Mouse (Mus musculus) liver, embryonic 14.5 days (tissue): ENCODE measurements around the gene Lamb1. TPM values are rescaled to one million over a fixed set of nuclear protein-coding genes. Genes with fewer than 3 reads are reported as not detected.

ENCODE experiments used
- ATAC-seq: fragments of 200-750 bp; cut with Nextera tagmentation; 2 replicates; pipeline ENCODE4 v1.8.0; 2017; ENCODE audit warnings: moderate number of reproducible peaks, mild to moderate bottlenecking, moderate library complexity; ENCODE audit not compliant: insufficient read depth
- DNase-seq, 3 experiments: peaks; one replicate each; pipeline ENCODE4 v3.0.0-alpha.2; 2012 to 2013; ENCODE audit warnings: low read depth in 3 of 3, low spot score in 3 of 3
- H3K27ac ChIP-seq: fragments of 300-500 bp; sonication (generic); 2 replicates; pipeline ENCODE4 v1.5.1; 2014; ENCODE audit warnings: moderate library complexity, mild to moderate bottlenecking, control low read depth, inconsistent platforms
- H3K27me3 ChIP-seq: fragments of 300-500 bp; sonication (generic); 2 replicates; pipeline ENCODE4 v1.6.1; 2014; ENCODE audit warnings: mild to moderate bottlenecking, low read length, moderate library complexity; ENCODE audit not compliant: control insufficient read depth, insufficient read depth
- H3K36me3 ChIP-seq: fragments of 300-500 bp; sonication (generic); replicated peaks from 2 replicates; pipeline ENCODE4 v1.6.1; 2014; ENCODE audit warnings: low read depth; ENCODE audit not compliant: control insufficient read depth, insufficient read depth
- H3K4me1 ChIP-seq, 2 experiments: fragments of 200-500 bp in 1 of 2; fragments of 300-500 bp in 1 of 2; sonication (generic) in 1 of 2; replicated peaks; 2 replicates each; pipeline ENCODE4 v1.6.1; 2012 to 2014; ENCODE audit warnings: antibody characterized with exemption in 1 of 2, inconsistent platforms in 1 of 2, low read length in 1 of 2; ENCODE audit not compliant: control insufficient read depth in 2 of 2, insufficient read depth in 2 of 2
- H3K4me2 ChIP-seq: fragments of 300-500 bp; sonication (generic); 2 replicates; pipeline ENCODE4 v1.6.1; 2014; ENCODE audit warnings: low read depth, mild to moderate bottlenecking, control low read depth, moderate library complexity
- H3K4me3 ChIP-seq, 2 experiments: fragments of 200-500 bp in 1 of 2; fragments of 300-500 bp in 1 of 2; sonication (generic) in 1 of 2; 2 replicates each; pipeline ENCODE4 v1.5.1; 2012 to 2014; ENCODE audit warnings: low read depth in 2 of 2, low read length in 2 of 2, mild to moderate bottlenecking in 2 of 2, control low read depth in 1 of 2, inconsistent platforms in 1 of 2, moderate library complexity in 1 of 2; ENCODE audit not compliant: insufficient read depth in 1 of 2
- H3K9ac ChIP-seq: fragments of 300-500 bp; sonication (generic); replicated peaks from 2 replicates; pipeline ENCODE4 v1.6.1; 2014; ENCODE audit warnings: mild to moderate bottlenecking, control low read depth, moderate library complexity
- H3K9me3 ChIP-seq: fragments of 300-500 bp; sonication (generic); 2 replicates; pipeline ENCODE4 v1.6.1; 2016; ENCODE audit warnings: low read length, mixed read lengths; ENCODE audit not compliant: control insufficient read depth
- CTCF ChIP-seq: IDR thresholded peaks from 2 replicates; pipeline ENCODE4 v1.5.1; 2016; ENCODE audit warnings: antibody characterized with exemption, low read depth, control low read depth
- EP300 ChIP-seq: IDR thresholded peaks from 2 replicates; pipeline ENCODE4 v1.6.1; 2016; ENCODE audit warnings: antibody characterized with exemption, low read depth
- WGBS: fragments of 180-500 bp; shearing (Covaris S2); extraction: QIAGEN DNeasy Blood & Tissue Kit; methylation state at CpG from one replicate; pipeline ENCODE4 v1.1.7; 2014; ENCODE audit not compliant: insufficient replicate concordance; 5-methylcytosine and 5-hydroxymethylcytosine counted together
- polyA plus RNA-seq, 2 experiments: library from polyadenylated mRNA; depleted of rRNA in 1 of 2; stranded (reverse) in 1 of 2; unstranded in 1 of 2; fragments of >200 nt; fragmentation: Nextera tagmentation in 1 of 2; extraction: Ambion mirVana in 1 of 2; gene quantifications; 2 replicates each; pipeline versions ENCODE4 v1.2.1 to v1.2.3; 2012 to 2014

Lamb1 gene
- polyA plus RNA-seq, 2 experiments: 1.9 to 2.6 TPM

DNA sequence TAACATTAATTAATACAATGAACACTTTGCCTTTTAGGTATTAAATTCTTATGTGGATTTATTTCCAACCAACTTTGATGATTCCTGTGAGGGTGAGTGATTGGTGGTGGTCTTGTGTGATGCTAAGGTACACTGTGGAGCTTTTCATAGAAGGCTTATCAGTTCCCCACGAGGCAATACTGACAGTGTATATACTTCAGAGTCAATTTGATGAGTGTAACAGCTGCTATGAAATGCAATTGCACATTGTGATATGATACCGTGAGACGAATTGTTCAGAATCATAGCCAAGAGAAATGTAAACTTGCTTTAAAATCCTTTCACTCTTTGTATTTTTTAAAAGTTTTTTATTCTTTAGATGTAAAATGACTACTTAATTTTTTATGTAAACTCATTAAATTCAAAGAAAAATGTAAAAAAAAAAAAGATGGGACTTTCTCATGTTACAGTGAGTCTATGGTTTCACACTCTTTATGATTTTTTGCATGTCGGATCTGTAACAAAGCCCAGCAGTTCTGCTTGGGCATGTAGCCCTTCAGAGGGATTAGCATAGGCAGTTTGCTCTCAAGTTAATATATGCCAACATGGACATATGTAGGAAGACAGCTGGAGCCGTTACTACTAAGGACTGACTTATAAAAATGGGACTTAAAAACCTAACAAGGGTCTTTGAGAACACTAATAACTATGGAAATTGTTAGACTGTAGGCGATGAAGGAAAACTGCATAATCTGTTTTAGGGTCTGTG is 23.3 kb upstream of the Lamb1 start:
- 61% methylated on average over 6 of the region's 6 CpGs for WGBS
- Histone ChIP-seq H3K4me1 (no peaks in the 10 kb centered on the region), H3K9me3 (no peaks in the 10 kb centered on the region), H3K27me3 (no peaks in the 10 kb centered on the region), H3K36me3 (no peaks in the 10 kb centered on the region), H3K27ac (no peak overlapping the region), H3K4me3 (no peak overlapping the region), H3K4me2 (no peak overlapping the region), H3K9ac (no peak overlapping the region)
- no peak for TF ChIP-seq CTCF
- TF ChIP-seq EP300: no peak
- no peak for ATAC-seq
- DNase-seq: no peak

DNA sequence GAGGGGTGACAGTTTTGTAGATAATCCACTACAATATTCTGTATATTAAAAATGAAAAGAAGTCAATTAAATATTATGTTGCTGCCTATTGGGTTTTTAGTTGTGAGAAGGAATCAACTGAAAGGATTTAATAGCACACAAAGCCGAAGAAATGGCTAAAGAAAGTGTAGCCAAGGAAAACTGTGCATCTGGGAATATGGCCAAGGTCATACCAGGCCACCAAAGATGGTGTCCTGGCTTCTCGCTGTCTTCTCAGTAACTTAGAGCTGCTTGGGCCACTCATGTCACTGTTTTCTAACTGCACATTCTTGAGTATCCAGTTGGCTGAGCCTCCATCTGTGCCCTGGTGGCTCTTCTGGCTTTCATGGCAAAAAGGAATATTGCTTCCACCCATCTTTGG is 21.0 kb upstream of the Lamb1 start:
- H3K27me3 ChIP-seq: no peaks in the 10 kb centered on the region
- H3K9ac ChIP-seq: no peak overlapping the region
- H3K4me1 ChIP-seq: no peaks in the 10 kb centered on the region
- H3K4me2 ChIP-seq: no peak overlapping the region
- TF ChIP-seq CTCF (no peak), EP300 (no peak)
- H3K4me3 ChIP-seq: no peak overlapping the region
- 53% methylated on average over 2 of the region's 2 CpGs for WGBS
- H3K36me3 ChIP-seq: no peaks in the 10 kb centered on the region
- DNase-seq (no peak), ATAC-seq (no peak)
- no peak overlapping the region for H3K27ac ChIP-seq
- H3K9me3 ChIP-seq: no peaks in the 10 kb centered on the region

DNA sequence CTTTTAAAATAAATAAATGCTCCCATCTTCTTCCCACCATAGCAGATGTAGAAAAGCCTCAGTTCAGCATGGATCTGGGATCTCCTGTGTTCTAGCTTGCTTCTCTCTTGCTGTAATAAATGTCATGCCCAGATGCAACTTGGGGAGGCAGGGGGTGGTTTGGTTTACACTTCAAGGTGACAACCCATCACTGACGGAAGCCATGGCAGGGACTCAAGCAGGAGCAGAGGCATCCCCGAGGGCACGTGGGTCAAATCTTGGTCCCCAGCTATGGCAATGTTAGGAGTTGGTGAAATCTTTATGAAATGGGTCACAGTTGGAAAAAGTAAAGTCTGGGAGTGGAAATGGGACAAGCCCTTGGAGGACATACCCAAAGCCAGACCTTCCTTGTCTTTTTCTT is 20.3 kb upstream of the Lamb1 start:
- DNase-seq: no peak
- Histone ChIP-seq H3K27me3 (no peaks in the 10 kb centered on the region), H3K4me3 (no peak overlapping the region), H3K4me2 (no peak overlapping the region), H3K4me1 (no peaks in the 10 kb centered on the region), H3K9me3 (no peaks in the 10 kb centered on the region), H3K36me3 (no peaks in the 10 kb centered on the region), H3K9ac (no peak overlapping the region), H3K27ac (no peak overlapping the region)
- TF ChIP-seq CTCF: no peak
- no peak for TF ChIP-seq EP300
- no peak for ATAC-seq
- 69% methylated on average over 3 of the region's 3 CpGs for WGBS

DNA sequence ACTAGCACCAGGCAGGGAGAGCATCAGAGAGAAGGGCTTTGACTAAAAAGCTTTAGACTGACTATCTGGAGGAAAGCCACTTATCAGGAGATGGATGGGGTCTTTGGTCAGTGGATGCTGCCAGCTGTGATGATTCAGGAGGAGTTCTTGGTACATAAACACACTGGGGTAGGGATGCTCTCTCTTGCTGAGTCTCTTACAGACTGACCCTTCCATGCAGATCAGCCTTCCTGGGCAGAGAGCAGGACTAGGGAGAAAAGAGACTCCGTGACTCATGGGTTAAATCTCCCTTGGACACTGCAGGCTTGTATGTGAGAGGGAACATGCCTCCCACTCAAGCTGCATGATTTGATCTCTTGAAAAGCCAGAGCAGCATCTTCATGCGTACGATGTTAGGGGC is 18.9 kb upstream of the Lamb1 start:
- 54% methylated on average over 3 of the region's 3 CpGs for WGBS
- Histone ChIP-seq H3K4me1 (no peaks in the 10 kb centered on the region), H3K9me3 (no peaks in the 10 kb centered on the region), H3K9ac (no peak overlapping the region), H3K27me3 (no peaks in the 10 kb centered on the region), H3K36me3 (no peaks in the 10 kb centered on the region), H3K27ac (no peak overlapping the region), H3K4me3 (no peak overlapping the region), H3K4me2 (no peak overlapping the region)
- TF ChIP-seq CTCF (no peak), EP300 (no peak)
- DNase-seq (no peak), ATAC-seq (no peak)

DNA sequence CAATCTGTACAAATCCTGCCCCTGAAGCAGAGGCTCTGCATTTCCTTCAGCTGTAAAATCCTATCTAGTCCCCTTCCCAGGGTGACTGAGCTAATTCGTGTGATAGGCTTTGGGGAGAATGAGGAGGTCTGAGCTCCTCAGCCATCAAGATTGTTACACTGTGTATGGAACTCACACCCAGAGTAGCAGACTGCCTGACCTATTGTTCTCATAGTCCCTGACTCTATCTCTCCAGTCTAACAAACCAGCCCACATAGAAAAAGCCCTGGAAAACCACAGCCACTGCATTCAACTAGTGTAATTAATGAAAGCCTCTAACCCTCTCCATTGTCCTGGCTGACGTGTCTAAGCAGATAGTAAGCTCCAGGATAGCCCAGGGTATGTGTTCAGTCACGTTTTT is 18.4 kb upstream of the Lamb1 start:
- no peak for TF ChIP-seq EP300
- no peak for TF ChIP-seq CTCF
- H3K4me1 ChIP-seq: no peaks in the 10 kb centered on the region
- H3K27ac ChIP-seq: no peak overlapping the region
- H3K4me3 ChIP-seq: no peak overlapping the region
- ATAC-seq (no peak), DNase-seq (no peak)
- H3K36me3 ChIP-seq: no peaks in the 10 kb centered on the region
- H3K27me3 ChIP-seq: no peaks in the 10 kb centered on the region
- H3K9ac ChIP-seq: no peak overlapping the region
- 25% methylated on average over 3 of the region's 3 CpGs for WGBS
- H3K4me2 ChIP-seq: no peak overlapping the region
- no peaks in the 10 kb centered on the region for H3K9me3 ChIP-seq
